Mouse (Mus musculus) cerebral cortex, adult 2 months (tissue): ENCODE measurements around the gene Ceacam9.

Experiments
- WGBS: fragments of 180-500 bp; shearing (Covaris S2); methylation state at CpG from one replicate; pipeline ENCODE4 v1.1.7; 2018; 5-methylcytosine and 5-hydroxymethylcytosine counted together

Gene Ceacam9

DNA sequence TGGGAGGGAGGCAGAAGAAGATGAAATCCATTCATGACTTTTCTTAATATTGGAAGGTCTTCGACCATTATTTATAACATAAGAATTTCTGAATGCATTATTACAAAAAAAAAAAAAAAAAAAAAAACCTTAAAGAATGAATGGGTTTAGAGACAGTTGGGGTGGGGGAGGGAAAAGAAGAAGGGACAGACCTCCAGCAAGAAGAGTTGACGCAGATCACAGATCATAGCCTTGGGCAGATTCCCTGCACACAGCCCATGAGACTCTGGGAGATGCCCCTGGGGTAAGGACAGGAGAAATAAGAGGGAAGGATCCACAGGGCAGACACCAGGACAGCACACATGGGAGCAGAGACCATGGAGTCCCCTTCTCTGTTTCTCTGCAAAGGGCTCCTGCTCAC is at the start of gene Ceacam9:
TSS of gene Ceacam9 (plus strand) at position 301 of the 400 bp plus-strand sequence.
- 92% methylated on average over 2 of the region's 2 CpGs for WGBS

- WGBS, result 68% methylated on average over 1 of the region's 1 CpGs
These were observed 47.9 kb upstream of the Ceacam9 start for GRCm38 (mm10) chr7:16673823-16674222.

GRCm38 (mm10) chr7:16674699-16675098 is 47.0 kb upstream of the Ceacam9 start:
- WGBS, result 46% methylated on average over 5 of the region's 5 CpGs

GRCm38 (mm10) chr7:16675605-16676004 is 46.1 kb upstream of the Ceacam9 start, which contains the start of gene Ceacam15:
Ceacam15 (minus strand) TSS chr7:16675705.
- WGBS, result 78% methylated on average over 1 of the region's 1 CpGs

DNA sequence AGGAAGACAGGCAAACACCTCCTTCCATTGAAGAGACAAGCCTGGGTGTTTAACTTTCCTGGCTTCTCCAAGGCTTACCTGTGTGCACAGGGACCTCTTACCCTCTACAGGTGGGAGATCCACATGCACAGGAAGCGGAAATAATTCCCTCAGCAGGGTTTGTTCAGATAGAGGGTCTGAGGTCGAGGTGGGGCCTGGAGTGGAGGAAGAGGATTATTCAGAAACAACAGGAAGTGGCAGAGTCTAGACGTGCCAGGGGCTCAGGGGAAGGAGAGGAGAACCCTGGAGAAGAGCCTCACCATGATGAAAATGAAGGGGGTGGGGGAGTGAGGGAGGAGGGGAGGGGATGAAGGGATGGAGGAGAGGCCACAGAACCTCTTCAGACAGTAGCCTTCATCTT is 41.5 kb upstream of the Ceacam9 start:
- 50% methylated on average over 3 of the region's 3 CpGs for WGBS

GRCm38 (mm10) chr7:16689196-16689595 is 32.5 kb upstream of the Ceacam9 start:
- 62% methylated on average over 5 of the region's 5 CpGs for WGBS

DNA sequence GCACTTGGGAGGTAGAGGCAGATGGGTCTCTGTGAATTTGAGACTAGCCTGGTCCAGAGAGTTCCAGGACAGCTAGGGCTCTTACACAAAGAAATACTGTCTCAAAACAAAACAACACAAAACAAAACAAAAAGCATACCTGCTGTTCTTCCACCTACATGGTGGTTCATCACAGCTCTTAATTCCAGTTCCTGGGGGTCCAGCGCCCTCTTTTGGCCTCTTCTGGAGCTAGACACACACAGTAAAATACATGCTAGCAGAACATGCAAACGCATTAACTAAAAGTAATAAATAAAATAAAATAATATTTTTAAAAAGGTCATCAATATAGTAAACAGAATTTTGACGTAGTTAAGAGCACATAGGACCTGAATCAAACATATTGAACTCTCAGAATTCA is 26.7 kb upstream of the Ceacam9 start:
- 49% methylated on average over 3 of the region's 3 CpGs for WGBS

- WGBS, result 38% methylated on average over 2 of the region's 2 CpGs
These were observed 22.7 kb upstream of the Ceacam9 start for GRCm38 (mm10) chr7:16699042-16699441.

DNA sequence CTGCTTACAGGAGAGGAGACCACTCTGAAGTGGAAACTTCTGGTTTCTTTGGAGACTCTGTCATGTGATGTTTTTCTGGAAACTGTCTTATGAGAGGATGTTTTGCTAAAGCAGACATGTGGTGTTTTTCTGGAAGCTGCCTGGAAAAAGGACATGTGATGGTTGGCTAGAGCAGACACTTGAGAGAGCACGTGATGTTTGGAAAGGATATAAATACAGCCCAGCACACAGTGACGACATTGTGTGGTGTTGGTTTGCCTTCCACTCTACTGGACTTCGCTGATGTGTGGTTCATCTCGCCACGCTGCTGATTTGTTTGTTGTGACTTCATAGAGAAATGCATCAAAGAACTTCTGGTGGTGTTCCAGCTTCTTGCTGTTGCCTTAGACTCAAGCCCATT is 21.1 kb upstream of the Ceacam9 start:
- whole genome bisulfite sequencing, result 23% methylated on average over 5 of the region's 5 CpGs

DNA sequence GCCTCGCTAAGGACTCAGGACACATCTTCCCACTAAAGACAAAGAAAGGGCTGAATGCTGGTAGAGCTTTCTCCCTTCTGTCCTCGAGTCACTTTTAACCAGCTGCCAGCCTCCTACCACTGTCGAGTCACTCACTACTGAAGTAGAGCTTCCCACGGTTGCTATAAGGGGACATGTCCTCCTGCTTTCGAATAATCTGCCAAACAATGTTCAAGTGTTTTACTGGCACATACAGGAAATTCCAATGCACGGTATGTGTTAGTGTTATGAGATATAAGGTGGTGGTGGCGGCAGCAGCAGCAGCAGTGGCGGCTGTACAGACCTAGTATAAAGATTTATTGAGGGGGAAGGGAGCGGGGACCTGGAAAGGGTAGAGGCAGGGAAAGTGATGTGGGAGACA is 15.3 kb upstream of the Ceacam9 start:
- WGBS, result 24% methylated on average over 9 of the region's 9 CpGs

- WGBS, result 58% methylated on average over 9 of the region's 9 CpGs
These were observed 13.5 kb upstream of the Ceacam9 start for GRCm38 (mm10) chr7:16708244-16708643.

GRCm38 (mm10) chr7:16710604-16711003 is 11.1 kb upstream of the Ceacam9 start:
- WGBS, result 82% methylated on average over 5 of the region's 5 CpGs

- WGBS, result 78% methylated on average over 13 of the region's 13 CpGs
These were observed 8.9 kb upstream of the Ceacam9 start for GRCm38 (mm10) chr7:16712633-16713415.

GRCm38 (mm10) chr7:16716456-16717152 is 5.1 kb upstream of the Ceacam9 start:
- 52% methylated on average over 8 of the region's 8 CpGs for WGBS

GRCm38 (mm10) chr7:16722490-16722889 is 761 bp downstream of the Ceacam9 start:
- 62% methylated on average over 3 of the region's 3 CpGs for WGBS

DNA sequence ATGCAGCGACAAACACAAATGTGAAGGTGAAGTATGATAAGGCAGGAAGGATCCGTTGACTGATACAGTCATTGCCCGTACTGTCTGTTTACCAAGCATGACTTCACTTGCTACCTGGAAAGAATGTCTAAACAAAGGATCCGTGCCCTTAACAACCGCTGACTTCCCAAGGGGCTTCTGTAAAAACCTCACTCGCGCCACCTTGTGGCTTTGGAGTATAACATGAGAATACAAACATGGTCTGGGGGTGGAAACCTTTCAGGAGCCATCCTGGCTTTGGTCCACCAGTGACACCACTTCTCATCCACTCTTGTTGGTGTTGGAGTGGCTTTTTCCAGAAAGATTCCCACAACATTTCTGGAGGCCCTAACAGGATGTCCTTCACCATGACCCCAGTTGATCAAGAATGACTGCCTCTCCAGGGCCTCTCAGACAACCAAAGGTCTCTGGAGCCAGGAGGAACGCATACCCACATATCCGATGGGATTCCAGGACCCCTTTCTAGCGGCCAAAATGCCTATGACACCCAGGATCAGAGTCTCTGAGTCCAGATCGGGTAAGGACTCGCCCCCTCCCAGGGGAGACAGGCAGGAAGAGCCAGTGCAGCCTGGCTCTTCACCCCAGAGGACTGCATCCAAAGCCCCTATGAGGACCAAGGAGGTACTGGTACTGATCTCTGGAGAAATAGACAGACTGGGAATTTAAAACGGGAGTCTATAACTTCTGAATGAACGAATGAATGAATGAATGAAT is 7.0 kb downstream of the Ceacam9 start:
- WGBS, result 20% methylated on average over 14 of the region's 14 CpGs

- 8% methylated on average over 7 of the region's 7 CpGs for WGBS
These were observed 7.8 kb downstream of the Ceacam9 start for GRCm38 (mm10) chr7:16729563-16729962.

DNA sequence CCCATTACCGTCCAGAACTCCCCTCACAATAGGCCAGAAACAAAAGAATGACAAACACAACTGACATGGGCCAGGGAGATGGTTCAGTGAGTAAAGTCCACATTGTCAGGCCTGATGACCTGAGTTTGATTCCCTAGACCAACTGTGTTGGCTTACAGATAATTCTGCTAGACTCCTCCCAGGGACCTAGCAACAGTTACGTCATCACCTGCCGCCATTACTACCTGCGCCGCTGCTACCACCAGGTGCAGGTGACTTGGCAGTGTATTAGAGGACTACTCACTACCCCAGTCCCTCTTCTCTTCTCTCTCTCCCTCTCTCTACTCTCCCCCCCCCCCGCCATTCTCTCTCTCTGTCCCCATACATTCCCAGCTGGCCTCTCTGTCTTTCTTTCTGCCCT is 9.1 kb downstream of the Ceacam9 start:
- 96% methylated on average over 6 of the region's 6 CpGs for WGBS

GRCm38 (mm10) chr7:16731893-16732422 is 10.2 kb downstream of the Ceacam9 start:
- 64% methylated on average over 7 of the region's 7 CpGs for WGBS

- WGBS, result 46% methylated on average over 10 of the region's 10 CpGs
These were observed 15.9 kb downstream of the Ceacam9 start for GRCm38 (mm10) chr7:16737606-16738072.

- WGBS, result 0% methylated on average over 34 of the region's 34 CpGs
These were observed 16.5 kb downstream of the Ceacam9 start, which contains the start of gene Ap2s1 for GRCm38 (mm10) chr7:16738073-16738696. Ap2s1 (plus strand) TSS chr7:16738410.
